Mouse (Mus musculus): ENCODE measurements around the gene Mdm1. TPM values are rescaled to one million over a fixed set of nuclear protein-coding genes. Genes with fewer than 3 reads are reported as not detected.
"Not testable (repeated sequence)": the region's sequence is repeated elsewhere in the genome, so short reads cannot be mapped to it uniquely, and the experiment has no call there.

Mdm1 gene
- polyA plus RNA-seq, 1 experiment from 2014 or later, result 46.1 TPM

GRCm38 (mm10) chr10:118169212-118169611 is 27.6 kb downstream of the Mdm1 start:
- WGBS, result 72% methylated on average over 12 of the region's 12 CpGs
- Histone ChIP-seq H3K36me3 (peaks cover 38% of the 10 kb centered on the region), H3K4me1 (replicated peaks) (no peaks in the 10 kb centered on the region), H3K9me3 (no peaks in the 10 kb centered on the region), H3K9ac (replicated peaks) (no peak overlapping the region), H3K27ac (no peak overlapping the region), H3K4me3 (replicated peaks) (no peak overlapping the region), H3K4me2 (replicated peaks) (no peak overlapping the region), H3K27me3 (no peaks in the 10 kb centered on the region)
- ATAC-seq, result no peak

- Histone ChIP-seq H3K4me1 (replicated peaks) (no peaks in the 10 kb centered on the region), H3K9me3 (no peaks in the 10 kb centered on the region), H3K4me3 (replicated peaks) (no peak overlapping the region), H3K27me3 (no peaks in the 10 kb centered on the region), H3K4me2 (replicated peaks) (no peak overlapping the region), H3K9ac (replicated peaks) (no peak overlapping the region), H3K36me3 (peaks cover 12% of the 10 kb centered on the region), H3K27ac (no peak overlapping the region)
- 87% methylated on average over 8 of the region's 8 CpGs for WGBS
- ATAC-seq, result no peak
Measured at GRCm38 (mm10) chr10:118172416-118172815, 30.8 kb downstream of the Mdm1 start.

- Histone ChIP-seq H3K9me3 (no peaks in the 10 kb centered on the region), H3K4me3 (replicated peaks) (no peak overlapping the region), H3K4me1 (replicated peaks) (no peaks in the 10 kb centered on the region), H3K36me3 (peaks cover 10% of the 10 kb centered on the region), H3K4me2 (replicated peaks) (no peak overlapping the region), H3K27me3 (no peaks in the 10 kb centered on the region), H3K27ac (no peak overlapping the region), H3K9ac (replicated peaks) (no peak overlapping the region)
- no peak for ATAC-seq
- 96% methylated on average over 3 of the region's 3 CpGs for WGBS
Measured at GRCm38 (mm10) chr10:118172876-118173275, 31.3 kb downstream of the Mdm1 start.

GRCm38 (mm10) chr10:118175542-118175941 is 33.9 kb downstream of the Mdm1 start:
- 88% methylated on average over 4 of the region's 4 CpGs for WGBS
- not testable (repeated sequence) for ATAC-seq

GRCm38 (mm10) chr10:118178735-118179151 is 37.1 kb downstream of the Mdm1 start:
- H3K9me3 ChIP-seq, result no peaks in the 10 kb centered on the region
- WGBS, result 85% methylated on average over 10 of the region's 10 CpGs
- H3K9ac ChIP-seq (replicated peaks), result no peak overlapping the region
- no peaks in the 10 kb centered on the region for H3K27me3 ChIP-seq
- H3K27ac ChIP-seq, result no peak overlapping the region
- H3K4me3 ChIP-seq (replicated peaks), result no peak overlapping the region
- no peaks in the 10 kb centered on the region for H3K36me3 ChIP-seq
- no peaks in the 10 kb centered on the region for H3K4me1 ChIP-seq (replicated peaks)
- ATAC-seq, result no peak
- H3K4me2 ChIP-seq (replicated peaks), result no peak overlapping the region

More at GRCm38 (mm10) chr10:118175542-118175941, 33.9 kb downstream of the Mdm1 start:
- H3K9ac ChIP-seq (replicated peaks); H3K27ac ChIP-seq; H3K36me3 ChIP-seq; H3K9me3 ChIP-seq; H3K4me2 ChIP-seq (replicated peaks); H3K4me1 ChIP-seq (replicated peaks); H3K27me3 ChIP-seq; H3K4me3 ChIP-seq (replicated peaks): not testable (repeated sequence)

- ATAC-seq, result no peak
- Histone ChIP-seq H3K9ac (replicated peaks) (no peak overlapping the region), H3K4me2 (replicated peaks) (no peak overlapping the region), H3K9me3 (no peaks in the 10 kb centered on the region), H3K4me3 (replicated peaks) (no peak overlapping the region), H3K36me3 (no peaks in the 10 kb centered on the region), H3K4me1 (replicated peaks) (no peaks in the 10 kb centered on the region), H3K27ac (no peak overlapping the region), H3K27me3 (no peaks in the 10 kb centered on the region)
- WGBS, result 92% methylated on average over 11 of the region's 11 CpGs
Measured at GRCm38 (mm10) chr10:118179265-118179664, 37.7 kb downstream of the Mdm1 start.

- not testable (repeated sequence) for H3K27ac ChIP-seq; H3K4me1 ChIP-seq (replicated peaks); H3K27me3 ChIP-seq; H3K9ac ChIP-seq (replicated peaks); H3K36me3 ChIP-seq; H3K4me2 ChIP-seq (replicated peaks); H3K4me3 ChIP-seq (replicated peaks); ATAC-seq; H3K9me3 ChIP-seq
- 35% methylated on average over 3 of the region's 3 CpGs for WGBS
Measured at GRCm38 (mm10) chr10:118195150-118195549, 53.5 kb downstream of the Mdm1 start.

- Histone ChIP-seq H3K9me3 (no peaks in the 10 kb centered on the region), H3K9ac (replicated peaks) (no peak within 1 kb of the TSS), H3K4me1 (replicated peaks) (no peaks in the 10 kb centered on the region), H3K36me3 (no peaks in the 10 kb centered on the region), H3K27ac (no peak within 1 kb of the TSS), H3K4me2 (replicated peaks) (no peak within 1 kb of the TSS), H3K4me3 (replicated peaks) (no peak within 1 kb of the TSS), H3K27me3 (no peaks in the 10 kb centered on the region)
- ATAC-seq, result no peak
- 95% methylated on average over 4 of the region's 4 CpGs for WGBS
Measured at GRCm38 (mm10) chr10:118204642-118205041, 63.0 kb downstream of the Mdm1 start, which contains the start of gene Il22. Gene Il22, plus strand, starts transcription at chr10:118204942.

GRCm38 (mm10) chr10:118215719-118216393 is 74.2 kb downstream of the Mdm1 start:
- not testable (repeated sequence) for H3K9me3 ChIP-seq; ATAC-seq; H3K4me1 ChIP-seq (replicated peaks); H3K9ac ChIP-seq (replicated peaks); H3K27me3 ChIP-seq; H3K4me2 ChIP-seq (replicated peaks); H3K27ac ChIP-seq; H3K4me3 ChIP-seq (replicated peaks); H3K36me3 ChIP-seq
- 83% methylated on average over 2 of the region's 4 CpGs for WGBS

Other genes with a start within 250 kb of the Mdm1 start
- not detected in 2 replicates for gene Il22, start 63.1 kb downstream of the Mdm1 start, polyA plus RNA-seq (2015; fragmentation: Nextera tagmentation; extraction: Ambion mirVana)
- gene Gm32717, start 99.0 kb downstream of the Mdm1 start, polyA plus RNA-seq (2015; fragmentation: Nextera tagmentation; extraction: Ambion mirVana), result 0.23 and 0.26 TPM in 2 replicates
- 0.23 and 0.26 TPM in 2 replicates for gene Gm32802, start 116.9 kb downstream of the Mdm1 start, polyA plus RNA-seq (2015; fragmentation: Nextera tagmentation; extraction: Ambion mirVana)
- not detected in 2 replicates for gene Iltifb, start 153.2 kb downstream of the Mdm1 start, polyA plus RNA-seq (2015; fragmentation: Nextera tagmentation; extraction: Ambion mirVana)
- gene Gm9040, start 185.2 kb downstream of the Mdm1 start, polyA plus RNA-seq (2015; fragmentation: Nextera tagmentation; extraction: Ambion mirVana), result 0.11 TPM in 1 of 2 replicates, not detected in the other
- gene Gm9044, start 190.6 kb downstream of the Mdm1 start, polyA plus RNA-seq (2015; fragmentation: Nextera tagmentation; extraction: Ambion mirVana), result 0.11 TPM in 1 of 2 replicates, not detected in the other
- gene Gm9045, start 196.0 kb downstream of the Mdm1 start, polyA plus RNA-seq (2015; fragmentation: Nextera tagmentation; extraction: Ambion mirVana), result not detected in 2 replicates
- not detected in 2 replicates for gene Gm9046, start 201.4 kb downstream of the Mdm1 start, polyA plus RNA-seq (2015; fragmentation: Nextera tagmentation; extraction: Ambion mirVana)
- 0.14 TPM in 1 of 2 replicates, not detected in the other for gene Gm9048, start 206.9 kb downstream of the Mdm1 start, polyA plus RNA-seq (2015; fragmentation: Nextera tagmentation; extraction: Ambion mirVana)
- not detected in 2 replicates for gene Gm9049, start 212.3 kb downstream of the Mdm1 start, polyA plus RNA-seq (2015; fragmentation: Nextera tagmentation; extraction: Ambion mirVana)